Mouse (Mus musculus): ENCODE measurements around the gene 1110051M20Rik. TPM values are rescaled to one million over a fixed set of nuclear protein-coding genes. Genes with fewer than 3 reads are reported as not detected.

1110051M20Rik gene
- polyA plus RNA-seq, 1 experiment, result 2.6 TPM

- peaks cover 25% of the 10 kb centered on the region for H3K4me1 ChIP-seq
- H3K36me3 ChIP-seq (replicated peaks; ENCODE audit: low read length), result no peaks in the 10 kb centered on the region
- TF ChIP-seq FLI1 (IDR thresholded peaks at IDR 0.05; ENCODE audit: low read length), result no peak
- TF ChIP-seq GATA1 (IDR thresholded peaks at IDR 0.05; ENCODE audit: borderline replicate concordance, low read length), result no peak
- peaks cover 24% of the 10 kb centered on the region for H3K27me3 ChIP-seq (replicated peaks)
- peak overlapping the region; percentile 53 for H3K4me3 ChIP-seq (replicated peaks)
- no peaks in the 10 kb centered on the region for H3K9me3 ChIP-seq
Observed at GRCm38 (mm10) chr2:91302845-91303244, 141.7 kb downstream of the 1110051M20Rik start.

DNA sequence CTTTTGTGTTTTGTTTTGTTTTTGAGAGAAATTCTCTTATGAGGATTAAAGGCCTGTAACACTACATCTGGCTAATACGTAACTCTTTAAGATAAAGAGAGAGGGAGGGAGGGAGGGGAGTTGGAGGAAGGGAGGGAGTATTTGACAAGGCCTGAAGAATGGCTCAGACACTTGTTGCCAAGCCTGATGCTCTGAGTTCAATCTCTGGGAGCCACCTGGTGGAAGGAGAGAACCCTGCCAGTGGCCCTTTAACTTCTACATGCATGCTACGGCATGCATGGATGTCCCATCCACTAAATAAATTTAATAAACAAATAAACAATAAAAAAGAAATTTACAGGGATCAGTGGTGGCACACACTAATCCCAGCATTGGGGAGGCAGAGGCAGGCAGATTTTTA lies 142.7 kb downstream of the 1110051M20Rik start:
- TF ChIP-seq GATA1 (IDR thresholded peaks at IDR 0.05; ENCODE audit: borderline replicate concordance, low read length) (no peak), FLI1 (IDR thresholded peaks at IDR 0.05; ENCODE audit: low read length) (no peak)
- no peak overlapping the region for H3K4me3 ChIP-seq (replicated peaks)
- peaks cover 17% of the 10 kb centered on the region for H3K27me3 ChIP-seq (replicated peaks)
- H3K36me3 ChIP-seq (replicated peaks; ENCODE audit: low read length), result no peaks in the 10 kb centered on the region
- H3K9me3 ChIP-seq, result no peaks in the 10 kb centered on the region
- peaks cover 25% of the 10 kb centered on the region for H3K4me1 ChIP-seq

DNA sequence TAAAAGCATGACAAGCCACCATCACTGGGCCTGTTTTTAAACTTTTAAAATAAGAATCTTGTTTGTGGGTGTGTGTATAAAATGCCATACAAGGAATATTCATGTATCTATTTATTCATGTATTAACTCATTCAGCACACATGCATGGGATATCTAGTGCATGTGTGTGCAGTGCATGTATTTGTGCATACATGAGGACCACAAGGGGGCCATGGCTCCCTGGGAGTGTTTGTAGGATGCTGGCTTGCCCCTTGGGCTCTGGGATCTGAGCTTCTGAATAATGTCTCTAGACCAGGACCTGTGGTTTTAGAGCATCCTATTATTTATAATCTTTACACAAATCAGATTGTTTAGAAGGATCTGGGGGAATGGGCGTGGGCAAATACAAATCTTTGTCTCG lies 143.7 kb downstream of the 1110051M20Rik start:
- Histone ChIP-seq H3K9me3 (no peaks in the 10 kb centered on the region), H3K27me3 (replicated peaks) (peaks cover 17% of the 10 kb centered on the region), H3K36me3 (replicated peaks; ENCODE audit: low read length) (no peaks in the 10 kb centered on the region), H3K4me3 (replicated peaks) (no peak overlapping the region), H3K4me1 (peaks cover 21% of the 10 kb centered on the region)
- no peak for TF ChIP-seq FLI1 (IDR thresholded peaks at IDR 0.05; ENCODE audit: low read length)
- no peak for TF ChIP-seq GATA1 (IDR thresholded peaks at IDR 0.05; ENCODE audit: borderline replicate concordance, low read length)

DNA sequence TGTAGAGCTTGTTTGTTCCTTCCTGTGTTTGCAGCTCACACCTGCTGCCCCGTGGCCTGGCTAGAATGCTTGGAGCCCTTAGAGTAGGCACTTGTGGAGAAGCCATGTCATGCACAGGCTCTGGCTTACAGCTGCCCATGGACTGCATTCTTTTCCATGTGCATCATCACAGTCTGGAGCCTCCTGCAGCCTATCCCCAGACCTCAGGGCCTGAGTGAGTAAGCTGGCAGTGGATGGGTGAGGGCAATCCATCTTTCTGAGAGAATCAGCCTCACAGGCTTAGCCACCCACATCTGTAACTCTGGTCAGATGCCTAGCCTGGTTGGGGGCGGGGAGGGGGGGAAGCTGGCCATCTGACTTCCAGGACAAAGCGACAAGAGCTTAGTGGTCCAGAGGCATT lies 145.3 kb downstream of the 1110051M20Rik start:
- TF ChIP-seq FLI1 (IDR thresholded peaks at IDR 0.05; ENCODE audit: low read length) (no peak), GATA1 (IDR thresholded peaks at IDR 0.05; ENCODE audit: borderline replicate concordance, low read length) (no peak)
- H3K4me3 ChIP-seq (replicated peaks), result no peak overlapping the region
- H3K9me3 ChIP-seq, result no peaks in the 10 kb centered on the region
- peaks cover 21% of the 10 kb centered on the region for H3K4me1 ChIP-seq
- H3K27me3 ChIP-seq (replicated peaks), result peaks cover 8% of the 10 kb centered on the region
- no peaks in the 10 kb centered on the region for H3K36me3 ChIP-seq (replicated peaks; ENCODE audit: low read length)

DNA sequence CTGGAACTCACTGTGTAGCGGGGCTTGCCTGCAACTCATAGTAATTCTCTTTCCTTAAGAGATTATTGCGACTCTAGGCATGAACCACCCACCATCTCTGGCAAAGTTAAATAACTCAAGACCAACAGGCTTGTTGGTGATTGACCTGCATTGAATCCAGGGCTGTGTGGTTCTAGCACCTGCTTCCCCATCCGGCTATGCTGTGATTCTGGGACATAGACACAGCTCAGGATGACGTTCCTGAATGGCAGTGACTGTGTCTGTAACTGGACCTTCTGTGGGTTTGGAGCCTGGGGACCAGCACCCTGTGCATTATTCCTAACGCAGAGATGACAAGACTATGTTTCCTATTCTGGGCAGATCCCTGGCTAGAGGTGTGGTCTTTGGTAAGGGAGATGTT lies 148.6 kb downstream of the 1110051M20Rik start:
- TF ChIP-seq FLI1 (IDR thresholded peaks at IDR 0.05; ENCODE audit: low read length) (no peak), GATA1 (IDR thresholded peaks at IDR 0.05; ENCODE audit: borderline replicate concordance, low read length) (no peak)
- H3K4me1 ChIP-seq, result peaks cover 8% of the 10 kb centered on the region
- peaks cover 11% of the 10 kb centered on the region for H3K27me3 ChIP-seq (replicated peaks)
- H3K36me3 ChIP-seq (replicated peaks; ENCODE audit: low read length), result no peaks in the 10 kb centered on the region
- no peak overlapping the region for H3K4me3 ChIP-seq (replicated peaks)
- H3K9me3 ChIP-seq, result no peaks in the 10 kb centered on the region

- Histone ChIP-seq H3K4me3 (replicated peaks) (no peak overlapping the region), H3K36me3 (replicated peaks; ENCODE audit: low read length) (no peaks in the 10 kb centered on the region), H3K9me3 (no peaks in the 10 kb centered on the region), H3K27me3 (replicated peaks) (peaks cover 11% of the 10 kb centered on the region), H3K4me1 (peaks cover 8% of the 10 kb centered on the region)
- TF ChIP-seq FLI1 (IDR thresholded peaks at IDR 0.05; ENCODE audit: low read length) (no peak), GATA1 (IDR thresholded peaks at IDR 0.05; ENCODE audit: borderline replicate concordance, low read length) (no peak)
Observed at GRCm38 (mm10) chr2:91294226-91294625, 150.3 kb downstream of the 1110051M20Rik start.

DNA sequence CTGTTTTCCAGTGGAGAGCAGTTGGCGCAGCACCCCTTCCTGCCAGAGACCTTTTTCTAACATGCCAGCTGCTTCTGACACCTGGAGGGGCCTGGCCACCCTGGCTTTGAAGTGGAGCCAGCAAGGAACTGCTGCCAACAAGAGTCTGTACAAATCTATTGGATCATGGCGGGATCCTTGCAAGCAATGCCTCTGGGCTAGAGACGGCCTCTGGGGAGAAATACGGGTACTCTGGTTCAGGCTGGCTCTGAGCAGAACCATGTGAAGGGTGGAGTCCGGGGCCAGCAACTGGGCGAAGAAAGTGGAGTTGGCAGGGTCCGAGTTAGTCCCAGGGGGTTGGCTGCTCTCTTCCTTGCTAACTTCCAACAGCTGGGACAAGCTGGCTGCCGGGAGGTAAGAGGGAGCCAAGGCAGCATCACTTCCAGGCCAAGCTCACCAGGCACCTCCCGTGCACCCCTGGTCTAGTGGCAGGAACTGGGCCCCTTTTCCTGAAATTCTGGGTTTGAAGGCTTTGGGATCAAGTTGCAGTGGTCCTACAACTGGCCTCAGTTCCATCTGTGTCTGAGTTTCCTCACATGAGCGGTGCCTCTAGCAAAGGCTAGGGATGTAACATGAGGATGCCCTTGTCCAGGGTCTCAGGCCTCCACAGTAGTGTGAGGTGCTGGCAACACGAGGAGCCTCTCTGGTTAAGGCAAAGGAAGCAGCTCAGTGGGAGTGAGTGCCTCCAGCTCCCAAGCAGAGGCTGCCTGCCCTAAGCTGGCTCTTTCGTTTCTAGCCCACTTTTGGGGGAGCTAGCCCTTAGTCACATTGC lies 153.1 kb downstream of the 1110051M20Rik start:
- peaks cover 8% of the 10 kb centered on the region for H3K4me1 ChIP-seq
- H3K27me3 ChIP-seq (replicated peaks), result peaks cover 12% of the 10 kb centered on the region
- no peak overlapping the region for H3K4me3 ChIP-seq (replicated peaks)
- H3K36me3 ChIP-seq (replicated peaks; ENCODE audit: low read length), result no peaks in the 10 kb centered on the region
- H3K9me3 ChIP-seq, result no peaks in the 10 kb centered on the region
- TF ChIP-seq FLI1 (IDR thresholded peaks at IDR 0.05; ENCODE audit: low read length) (no peak), GATA1 (IDR thresholded peaks at IDR 0.05; ENCODE audit: borderline replicate concordance, low read length) (no peak)

- no peak overlapping the region for H3K4me3 ChIP-seq (replicated peaks)
- no peaks in the 10 kb centered on the region for H3K9me3 ChIP-seq
- H3K4me1 ChIP-seq, result peaks cover 21% of the 10 kb centered on the region
- H3K36me3 ChIP-seq (replicated peaks; ENCODE audit: low read length), result no peaks in the 10 kb centered on the region
- H3K27me3 ChIP-seq (replicated peaks), result peaks cover 12% of the 10 kb centered on the region
- TF ChIP-seq GATA1 (IDR thresholded peaks at IDR 0.05; ENCODE audit: borderline replicate concordance, low read length), result no peak
- no peak for TF ChIP-seq FLI1 (IDR thresholded peaks at IDR 0.05; ENCODE audit: low read length)
Observed at GRCm38 (mm10) chr2:91287563-91287962, 156.9 kb downstream of the 1110051M20Rik start.

GRCm38 (mm10) chr2:91285885-91286505 lies 158.5 kb downstream of the 1110051M20Rik start:
- Histone ChIP-seq H3K4me1 (peaks cover 21% of the 10 kb centered on the region), H3K4me3 (replicated peaks) (no peak overlapping the region), H3K36me3 (replicated peaks; ENCODE audit: low read length) (no peaks in the 10 kb centered on the region), H3K9me3 (no peaks in the 10 kb centered on the region), H3K27me3 (replicated peaks) (peaks cover 6% of the 10 kb centered on the region)
- TF ChIP-seq GATA1 (IDR thresholded peaks at IDR 0.05; ENCODE audit: borderline replicate concordance, low read length) (no peak), FLI1 (IDR thresholded peaks at IDR 0.05; ENCODE audit: low read length) (no peak)

All from megakaryocyte, embryonic 14.5 days (primary cell).